Mouse (Mus musculus): ENCODE results near the gene Mmp19.

- no peak for TF ChIP-seq CTCF (IDR thresholded peaks at IDR 0.05; ENCODE audit: low read depth, low read length)
- TF ChIP-seq POLR2A (IDR thresholded peaks at IDR 0.05; ENCODE audit: insufficient read depth, low read length), result no peak
These were observed 12.3 kb upstream of the Mmp19 start for GRCm38 (mm10) chr10:128778441-128778840.

Measured in ES-Bruce4 (cell line).